Mouse (Mus musculus): ENCODE data around the gene Ssc4d. TPM values are rescaled to one million over a fixed set of nuclear protein-coding genes. Genes with fewer than 3 reads are reported as not detected.

Gene Ssc4d
- polyA plus RNA-seq, 1 experiment from 2014 or later, result 1.8 TPM

- Histone ChIP-seq H3K4me1 (replicated peaks) (peaks cover 63% of the 10 kb centered on the region), H3K9ac (peak overlapping the region; percentile 63), H3K27me3 (no peaks in the 10 kb centered on the region), H3K4me3 (replicated peaks) (no peak overlapping the region), H3K4me2 (peak overlapping the region; percentile 70), H3K36me3 (no peaks in the 10 kb centered on the region), H3K9me3 (replicated peaks) (no peaks in the 10 kb centered on the region), H3K27ac (peak overlapping the region; percentile 99)
- 82% methylated on average over 4 of the region's 4 CpGs for WGBS (ENCODE audit: insufficient replicate concordance)
- no peak for DNase-seq
- ATAC-seq (ENCODE audit: low read depth), result no peak
Observed at GRCm38 (mm10) chr5:135958367-135958766, 16.0 kb downstream of the Ssc4d start.

- Histone ChIP-seq H3K4me2 (peak overlapping the region; percentile 70), H3K4me3 (replicated peaks) (peak overlapping the region; percentile 46), H3K36me3 (no peaks in the 10 kb centered on the region), H3K9ac (peak overlapping the region; percentile 72), H3K27me3 (no peaks in the 10 kb centered on the region), H3K9me3 (replicated peaks) (no peaks in the 10 kb centered on the region), H3K4me1 (replicated peaks) (peaks cover 57% of the 10 kb centered on the region), H3K27ac (peak overlapping the region; percentile 99)
- WGBS (ENCODE audit: insufficient replicate concordance), result 7% methylated on average over 28 of the region's 28 CpGs
- peak; percentile 78 for ATAC-seq (ENCODE audit: low read depth)
- DNase-seq, result peak; percentile 97
Observed at GRCm38 (mm10) chr5:135957207-135957974, 16.9 kb downstream of the Ssc4d start.

DNA sequence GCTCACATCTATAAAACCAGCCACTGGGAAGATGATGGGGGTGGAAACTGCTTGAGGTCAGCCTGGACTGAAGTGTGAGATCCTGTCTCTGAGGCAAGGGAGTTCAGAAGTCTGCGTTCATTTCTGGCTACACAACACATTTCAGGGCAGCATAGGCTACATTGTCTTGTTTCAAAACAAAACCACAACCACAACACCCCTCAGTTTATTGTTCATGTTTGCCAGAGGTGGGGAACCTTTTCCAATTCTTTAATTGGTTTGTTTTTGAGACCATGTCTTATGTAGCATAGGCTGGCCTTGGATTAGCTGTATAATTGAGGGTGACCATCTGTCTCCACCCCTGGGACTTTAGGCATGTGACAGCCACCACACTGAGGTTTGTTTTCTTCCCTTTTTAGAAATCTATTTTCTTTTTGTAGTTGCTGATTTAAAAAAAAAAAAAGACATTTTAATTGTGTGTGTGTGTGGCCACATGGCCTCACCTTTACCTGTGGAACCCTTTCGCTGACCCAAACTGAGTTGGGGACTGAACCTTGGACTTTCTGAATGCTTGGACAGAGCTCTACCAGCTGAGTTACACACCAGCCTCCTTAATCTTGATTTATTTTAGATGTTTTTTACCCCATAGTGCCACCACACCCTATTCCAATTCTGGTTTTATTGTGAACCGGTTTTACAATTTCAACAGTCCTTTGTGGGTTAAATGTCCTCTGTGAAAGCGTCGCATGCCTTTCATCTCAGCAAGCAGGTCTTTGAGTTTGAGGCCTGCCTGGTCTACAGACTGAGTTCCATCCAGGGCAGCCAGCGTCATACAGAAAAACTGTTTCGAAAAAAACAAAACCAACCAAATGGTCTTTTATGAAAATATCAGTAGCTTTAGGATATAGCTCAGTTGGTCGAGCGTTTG is 17.8 kb downstream of the Ssc4d start:
- H3K4me1 ChIP-seq (replicated peaks), result peaks cover 58% of the 10 kb centered on the region
- peak overlapping the region; percentile 72 for H3K9ac ChIP-seq
- no peaks in the 10 kb centered on the region for H3K9me3 ChIP-seq (replicated peaks)
- no peak for ATAC-seq (ENCODE audit: low read depth)
- H3K36me3 ChIP-seq, result no peaks in the 10 kb centered on the region
- peak overlapping the region; percentile 70 for H3K4me2 ChIP-seq
- H3K27ac ChIP-seq, result peak overlapping the region; percentile 93
- no peak for DNase-seq
- H3K27me3 ChIP-seq, result no peaks in the 10 kb centered on the region
- 68% methylated on average over 9 of the region's 9 CpGs for WGBS (ENCODE audit: insufficient replicate concordance)
- H3K4me3 ChIP-seq (replicated peaks), result no peak overlapping the region; the same call in 1 of the 2 replicates

GRCm38 (mm10) chr5:135952830-135953229 is 21.5 kb downstream of the Ssc4d start:
- no peak overlapping the region for H3K27ac ChIP-seq
- ATAC-seq (ENCODE audit: low read depth), result no peak
- no peaks in the 10 kb centered on the region for H3K36me3 ChIP-seq
- H3K4me2 ChIP-seq, result no peak overlapping the region
- H3K27me3 ChIP-seq, result no peaks in the 10 kb centered on the region
- H3K4me3 ChIP-seq (replicated peaks), result no peak overlapping the region
- H3K9ac ChIP-seq, result no peak overlapping the region
- H3K4me1 ChIP-seq (replicated peaks), result peaks cover 35% of the 10 kb centered on the region
- H3K9me3 ChIP-seq (replicated peaks), result no peaks in the 10 kb centered on the region
- WGBS (ENCODE audit: insufficient replicate concordance), result 78% methylated on average over 2 of the region's 2 CpGs
- DNase-seq, result no peak

DNA sequence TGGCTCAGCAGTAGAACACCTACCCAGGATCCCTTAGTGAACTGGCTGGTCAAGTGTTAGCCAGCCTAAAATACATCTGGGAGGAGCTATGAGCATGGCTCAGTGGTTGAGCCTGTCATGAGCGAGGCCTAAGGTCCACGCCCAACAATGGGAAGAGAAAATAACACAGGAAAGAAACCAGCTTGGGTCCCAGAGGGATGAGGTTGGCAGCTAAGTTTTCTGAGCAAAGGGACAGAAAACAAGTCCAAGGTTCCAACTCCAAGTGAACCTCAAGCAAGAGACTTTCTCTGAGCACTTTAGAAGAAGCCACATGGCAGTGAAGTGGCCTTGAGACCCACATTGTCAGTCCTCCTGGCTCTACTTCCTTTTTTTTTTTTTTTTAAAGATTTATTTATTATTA is 22.7 kb downstream of the Ssc4d start:
- H3K4me2 ChIP-seq, result peak overlapping the region; percentile 51; the same call in 1 of the 2 replicates
- 74% methylated on average over 2 of the region's 2 CpGs for WGBS (ENCODE audit: insufficient replicate concordance)
- peak overlapping the region; percentile 61; the same call in 1 of the 2 replicates for H3K9ac ChIP-seq
- no peak for DNase-seq
- peak overlapping the region; percentile 80 for H3K27ac ChIP-seq
- H3K27me3 ChIP-seq, result no peaks in the 10 kb centered on the region
- H3K4me3 ChIP-seq (replicated peaks), result no peak overlapping the region
- peaks cover 28% of the 10 kb centered on the region for H3K4me1 ChIP-seq (replicated peaks)
- H3K9me3 ChIP-seq (replicated peaks), result no peaks in the 10 kb centered on the region
- H3K36me3 ChIP-seq, result no peaks in the 10 kb centered on the region
- peak; percentile 69 for ATAC-seq (ENCODE audit: low read depth)

DNA sequence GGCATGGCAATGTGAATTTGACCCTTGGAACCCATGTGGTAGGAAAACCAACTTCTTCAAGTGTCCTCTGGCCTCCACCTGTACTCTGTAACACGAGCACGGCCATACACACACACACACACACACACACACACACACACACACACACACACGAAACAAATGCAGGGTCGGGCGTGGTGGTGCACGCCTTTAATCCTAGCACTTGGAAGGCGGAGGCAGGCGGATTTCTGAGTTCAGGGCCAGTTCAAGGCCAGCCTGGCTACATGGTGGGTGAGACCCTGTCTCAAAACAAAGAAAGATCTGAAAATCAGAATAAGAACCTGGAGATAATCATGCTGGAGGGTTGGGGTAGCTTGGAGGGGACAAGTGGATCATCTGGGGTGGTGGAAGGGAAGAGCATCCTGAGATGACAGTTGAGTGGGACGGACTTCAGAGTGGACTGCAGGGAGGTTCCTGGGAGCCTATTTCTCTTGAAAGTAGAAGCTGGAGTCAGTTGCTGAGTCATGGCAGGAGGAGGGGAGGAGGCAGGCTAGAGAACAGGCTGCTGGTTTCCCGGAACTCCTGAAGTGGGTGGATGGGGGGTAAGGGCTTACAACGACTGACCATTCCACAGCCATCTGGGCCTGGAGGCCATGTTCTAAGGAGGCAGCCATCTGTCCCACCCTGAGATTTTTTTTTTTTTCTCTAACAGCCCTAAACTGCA is 23.5 kb downstream of the Ssc4d start:
- H3K4me1 ChIP-seq (replicated peaks), result peaks cover 25% of the 10 kb centered on the region
- peak; percentile 86 for ATAC-seq (ENCODE audit: low read depth)
- H3K27me3 ChIP-seq, result no peaks in the 10 kb centered on the region
- peak overlapping the region; percentile 80 for H3K27ac ChIP-seq
- H3K4me3 ChIP-seq (replicated peaks), result peak overlapping the region; percentile 6; the same call in 1 of the 2 replicates
- DNase-seq, result peak; percentile 73
- H3K9ac ChIP-seq, result peak overlapping the region; percentile 61
- WGBS (ENCODE audit: insufficient replicate concordance), result 44% methylated on average over 11 of the region's 11 CpGs
- no peaks in the 10 kb centered on the region for H3K9me3 ChIP-seq (replicated peaks)
- no peaks in the 10 kb centered on the region for H3K36me3 ChIP-seq
- peak overlapping the region; percentile 51 for H3K4me2 ChIP-seq

DNA sequence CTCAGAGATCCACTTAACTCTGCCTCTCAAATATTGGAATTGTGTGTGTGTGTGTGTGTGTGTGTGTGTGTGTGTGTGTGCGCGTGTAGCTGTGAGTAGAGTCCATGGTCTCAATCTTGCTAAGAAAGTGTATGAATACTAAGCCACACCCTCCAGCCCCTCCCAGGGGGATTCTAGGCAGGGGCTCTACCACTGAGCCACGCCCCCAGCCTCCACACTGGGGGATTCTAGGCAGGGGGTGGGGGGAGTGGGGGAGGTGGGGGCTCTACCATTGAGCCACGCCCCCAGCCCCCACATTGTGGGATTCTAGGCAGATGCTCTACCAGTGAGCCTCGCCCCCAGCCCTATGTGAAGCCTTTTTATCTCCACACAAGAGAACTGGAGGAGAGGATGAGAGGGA is 27.7 kb downstream of the Ssc4d start:
- 0 out of 2 replicates have a peak, but pooled peaks cover 3% of the 10 kb centered on the region for H3K9me3 ChIP-seq (replicated peaks)
- H3K4me1 ChIP-seq (replicated peaks), result peaks cover 21% of the 10 kb centered on the region
- H3K36me3 ChIP-seq, result no peaks in the 10 kb centered on the region
- no peak overlapping the region for H3K4me2 ChIP-seq
- no peak overlapping the region for H3K27ac ChIP-seq
- no peaks in the 10 kb centered on the region for H3K27me3 ChIP-seq
- H3K9ac ChIP-seq, result no peak overlapping the region
- no peak for ATAC-seq (ENCODE audit: low read depth)
- 70% methylated on average over 5 of the region's 5 CpGs for WGBS (ENCODE audit: insufficient replicate concordance)
- DNase-seq, result no peak
- H3K4me3 ChIP-seq (replicated peaks), result no peak overlapping the region

DNA sequence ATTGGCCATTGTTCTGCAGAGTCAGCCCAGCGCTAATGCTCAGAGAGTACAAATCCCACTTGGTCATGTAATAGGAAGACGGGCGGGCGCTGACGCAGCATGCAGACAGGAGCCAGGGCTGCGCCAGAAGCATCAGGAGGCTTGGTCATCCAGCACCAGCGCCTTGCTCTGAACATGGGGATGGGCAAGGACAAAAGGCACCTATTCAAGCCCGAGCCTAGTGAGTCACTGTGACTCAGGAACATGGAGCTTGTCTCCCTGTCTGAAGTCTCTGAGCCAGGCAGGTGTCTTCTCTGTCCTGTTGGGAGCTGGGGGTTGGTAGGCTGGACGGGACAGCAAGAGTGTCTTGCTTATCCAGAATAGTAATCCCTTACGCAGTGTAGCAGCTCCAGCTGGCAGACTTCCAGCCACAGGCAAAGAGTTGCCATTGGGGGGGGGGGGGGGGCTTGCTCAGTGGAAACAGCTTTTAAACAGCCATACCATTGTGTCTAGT is 28.4 kb downstream of the Ssc4d start:
- no peak overlapping the region for H3K4me3 ChIP-seq (replicated peaks)
- ATAC-seq (ENCODE audit: low read depth), result no peak
- peaks cover 15% of the 10 kb centered on the region for H3K4me1 ChIP-seq (replicated peaks)
- no peak for DNase-seq
- no peak overlapping the region for H3K27ac ChIP-seq
- H3K9me3 ChIP-seq (replicated peaks), result 0 out of 2 replicates have a peak, but pooled peaks cover 3% of the 10 kb centered on the region
- H3K36me3 ChIP-seq, result no peaks in the 10 kb centered on the region
- WGBS (ENCODE audit: insufficient replicate concordance), result 65% methylated on average over 10 of the region's 10 CpGs
- no peak overlapping the region for H3K4me2 ChIP-seq
- H3K27me3 ChIP-seq, result no peaks in the 10 kb centered on the region
- no peak overlapping the region for H3K9ac ChIP-seq

GRCm38 (mm10) chr5:135942710-135943109 is 31.6 kb downstream of the Ssc4d start:
- no peak for ATAC-seq (ENCODE audit: low read depth)
- H3K4me3 ChIP-seq (replicated peaks), result no peak overlapping the region
- no peaks in the 10 kb centered on the region for H3K36me3 ChIP-seq
- H3K4me2 ChIP-seq, result no peak overlapping the region
- 55% methylated on average over 6 of the region's 6 CpGs for WGBS (ENCODE audit: insufficient replicate concordance)
- H3K27me3 ChIP-seq, result no peaks in the 10 kb centered on the region
- DNase-seq, result no peak
- H3K9ac ChIP-seq, result no peak overlapping the region
- peaks cover 10% of the 10 kb centered on the region; the same call in 1 of the 2 replicates for H3K4me1 ChIP-seq (replicated peaks)
- H3K27ac ChIP-seq, result no peak overlapping the region
- 0 out of 2 replicates have a peak, but pooled peaks cover 3% of the 10 kb centered on the region for H3K9me3 ChIP-seq (replicated peaks)

DNA sequence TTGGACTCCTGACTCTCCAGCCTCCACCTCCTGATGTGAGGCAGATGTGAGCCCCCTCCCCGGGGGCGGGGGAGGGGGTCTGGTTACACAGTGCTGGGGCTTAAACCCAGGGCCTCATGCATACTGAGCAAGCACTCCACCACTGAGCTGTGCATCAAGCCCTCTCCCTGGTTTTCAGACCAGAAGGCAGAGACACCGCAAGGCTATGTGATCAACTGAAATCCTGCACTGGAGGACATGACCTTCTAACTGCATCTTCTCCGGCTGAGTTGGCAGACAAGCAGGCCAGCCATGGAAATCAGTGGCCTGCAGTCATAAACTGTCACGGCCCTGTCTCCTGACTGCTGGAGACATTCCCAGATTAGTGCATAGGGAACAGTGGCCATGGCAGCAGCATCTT is 33.7 kb downstream of the Ssc4d start:
- DNase-seq, result no peak
- no peak overlapping the region for H3K9ac ChIP-seq
- no peaks in the 10 kb centered on the region for H3K27me3 ChIP-seq

More for the DNA sequence above, 33.7 kb downstream of the Ssc4d start:
- 0 out of 2 replicates have a peak, but pooled peaks cover 3% of the 10 kb centered on the region for H3K9me3 ChIP-seq (replicated peaks)
- H3K36me3 ChIP-seq, result no peaks in the 10 kb centered on the region
- WGBS (ENCODE audit: insufficient replicate concordance), result 68% methylated on average over 5 of the region's 5 CpGs
- H3K27ac ChIP-seq, result no peak overlapping the region
- H3K4me3 ChIP-seq (replicated peaks), result no peak overlapping the region
- no peak overlapping the region for H3K4me2 ChIP-seq
- ATAC-seq (ENCODE audit: low read depth), result peak; percentile 39
- peaks cover 6% of the 10 kb centered on the region for H3K4me1 ChIP-seq (replicated peaks)
